Mouse (Mus musculus): ENCODE measurements around the gene 1700001C19Rik.

1700001C19Rik gene

DNA sequence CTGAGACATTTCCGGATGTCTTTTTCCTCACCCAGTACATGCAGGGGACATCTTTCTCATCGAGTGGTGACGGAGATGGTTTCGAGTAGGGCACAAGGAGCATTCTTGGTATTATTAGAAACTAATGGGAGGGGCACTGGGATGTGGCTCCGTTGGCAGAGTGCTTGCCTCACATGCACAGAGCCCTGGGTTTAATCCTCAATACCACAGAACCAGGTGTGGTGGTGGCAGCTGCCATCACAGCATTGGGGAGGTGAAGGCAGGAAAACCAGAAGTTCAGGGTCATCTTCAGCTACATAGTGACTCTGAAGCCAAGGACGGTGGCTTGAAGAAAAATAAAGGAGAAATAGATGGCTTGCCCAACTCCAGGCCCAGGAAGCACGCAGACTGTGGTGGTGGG, 25.0 kb upstream of the 1700001C19Rik start:
- no peak for DNase-seq (ENCODE audit: low read depth, low spot score)

DNA sequence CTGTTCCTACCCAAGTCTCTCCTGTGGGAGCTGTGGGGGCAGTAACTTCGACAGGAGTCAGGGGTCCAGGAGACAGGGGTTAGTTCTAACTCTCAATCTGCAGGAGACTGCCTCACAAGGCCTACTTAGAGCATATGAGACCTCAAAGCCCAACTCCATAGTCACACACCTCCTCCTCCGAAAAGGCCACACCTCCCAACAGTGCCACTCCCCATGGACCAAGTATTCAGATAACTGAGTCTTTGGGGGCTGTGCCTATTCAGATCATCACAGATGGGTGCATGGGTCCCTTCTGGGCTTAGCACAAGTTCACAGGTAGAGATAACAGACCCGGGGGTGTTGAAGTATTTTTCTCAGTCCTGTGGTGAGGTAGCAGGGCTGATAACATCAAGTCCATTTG, 24.5 kb upstream of the 1700001C19Rik start:
- DNase-seq (ENCODE audit: low read depth, low spot score): no peak

DNA sequence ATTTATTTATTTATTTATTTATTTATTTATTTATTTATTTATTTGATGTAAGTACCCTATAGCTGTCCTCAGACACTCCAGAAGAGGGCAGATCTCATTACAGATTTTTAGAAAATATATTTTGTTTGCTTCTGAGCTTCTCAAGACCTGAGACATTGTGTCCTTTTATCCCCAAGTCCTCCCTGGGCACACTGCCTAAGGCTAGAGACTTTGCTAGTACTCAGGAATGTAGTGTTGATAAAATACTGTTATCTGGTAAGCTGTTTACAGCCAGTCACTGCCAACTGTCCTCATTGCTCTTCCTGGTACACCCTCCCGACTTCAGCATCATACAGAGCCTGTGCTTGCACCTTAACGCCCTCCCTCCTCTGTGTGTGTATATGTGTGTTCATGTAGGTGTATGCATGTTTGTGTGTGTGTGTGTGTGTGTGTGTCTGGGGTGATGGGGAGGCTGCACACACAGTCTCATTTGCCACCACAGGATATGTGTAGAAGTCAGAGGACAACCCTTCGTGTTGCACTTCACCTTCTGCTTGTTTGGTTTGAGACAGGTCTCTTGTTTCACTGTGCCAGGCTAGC, 22.3 kb upstream of the 1700001C19Rik start:
- DNase-seq (ENCODE audit: low read depth, low spot score): no peak

DNA sequence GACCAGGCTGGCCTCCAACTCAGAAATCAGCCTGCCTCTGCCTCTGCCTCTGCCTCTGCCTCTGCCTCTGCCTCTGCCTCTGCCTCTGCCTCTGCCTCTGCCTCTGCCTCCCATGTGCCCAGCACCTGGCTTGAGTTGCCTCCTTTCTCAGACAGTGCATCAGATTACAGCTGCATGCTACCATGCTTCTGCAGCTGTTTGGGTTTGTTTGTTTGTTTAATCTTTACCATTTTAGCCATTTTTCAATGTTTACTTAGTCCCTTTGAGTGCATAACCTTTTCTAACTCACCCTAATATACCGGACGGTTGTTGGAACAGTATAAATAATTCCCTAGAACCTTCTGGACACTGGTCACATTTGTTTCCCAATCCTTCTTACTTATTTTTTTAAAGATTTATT, 21.8 kb upstream of the 1700001C19Rik start:
- no peak for DNase-seq (ENCODE audit: low read depth, low spot score)

DNA sequence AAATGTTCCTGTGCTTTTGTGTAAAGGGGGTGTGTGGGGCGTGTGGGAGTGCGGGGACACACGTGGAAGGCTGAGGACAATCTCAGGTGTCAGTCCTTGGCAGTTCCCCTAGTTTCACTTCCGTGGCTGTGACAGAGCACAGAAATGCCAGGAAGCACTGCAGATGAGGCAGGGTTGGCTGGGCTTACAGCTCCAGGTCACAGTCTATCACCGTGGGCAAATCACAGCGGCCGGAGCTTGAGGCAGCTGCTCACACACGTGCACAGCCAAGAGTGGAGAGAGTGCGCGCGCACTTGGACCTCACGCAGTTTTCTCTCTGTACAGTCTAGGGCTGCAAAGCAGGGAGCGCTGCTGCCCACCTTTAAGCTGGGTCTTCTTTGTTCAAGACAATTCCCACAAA, 21.1 kb upstream of the 1700001C19Rik start:
- DNase-seq (ENCODE audit: low read depth, low spot score): no peak

DNA sequence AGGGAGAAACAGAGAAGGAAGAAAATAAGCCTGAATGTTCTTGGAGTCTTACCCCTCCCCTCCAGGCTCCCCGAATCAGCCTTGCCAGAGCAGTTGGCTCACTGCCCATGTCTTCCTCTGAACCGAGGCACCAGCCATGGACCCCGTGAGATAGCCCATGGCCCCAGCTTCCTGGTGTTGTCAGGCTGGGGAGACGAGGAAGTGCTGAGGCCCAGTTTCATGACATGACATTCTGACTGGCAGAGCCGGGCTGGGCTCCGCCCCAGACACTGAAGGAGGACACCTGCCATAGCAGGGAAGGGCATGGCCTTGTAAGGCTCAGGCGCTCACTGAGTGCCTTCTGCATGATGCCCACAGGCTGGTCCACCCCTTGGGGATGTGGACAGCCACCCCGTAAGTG, 17.5 kb upstream of the 1700001C19Rik start:
- DNase-seq (ENCODE audit: low read depth, low spot score): peak; percentile 28

DNA sequence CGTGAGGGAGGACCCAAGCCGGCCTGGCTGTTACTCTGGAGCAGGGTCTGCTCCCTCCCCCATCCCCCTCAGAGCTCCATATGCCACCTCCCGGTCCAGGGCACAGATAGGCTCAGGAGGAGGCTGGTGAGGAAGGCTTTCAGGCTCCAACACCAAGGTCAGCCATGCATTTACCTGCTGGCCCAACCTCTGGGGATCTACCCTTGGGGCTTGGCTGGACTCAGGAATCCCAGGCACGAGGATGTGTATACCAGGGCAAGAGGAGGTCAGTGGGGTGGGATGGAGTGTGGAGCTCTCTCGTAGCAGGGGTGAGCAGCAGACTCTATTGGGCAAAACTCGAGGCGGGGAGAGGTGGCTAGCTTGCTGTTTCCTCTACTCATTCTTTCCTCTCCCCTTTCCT, 15.7 kb upstream of the 1700001C19Rik start:
- DNase-seq (ENCODE audit: low read depth, low spot score): no peak

DNA sequence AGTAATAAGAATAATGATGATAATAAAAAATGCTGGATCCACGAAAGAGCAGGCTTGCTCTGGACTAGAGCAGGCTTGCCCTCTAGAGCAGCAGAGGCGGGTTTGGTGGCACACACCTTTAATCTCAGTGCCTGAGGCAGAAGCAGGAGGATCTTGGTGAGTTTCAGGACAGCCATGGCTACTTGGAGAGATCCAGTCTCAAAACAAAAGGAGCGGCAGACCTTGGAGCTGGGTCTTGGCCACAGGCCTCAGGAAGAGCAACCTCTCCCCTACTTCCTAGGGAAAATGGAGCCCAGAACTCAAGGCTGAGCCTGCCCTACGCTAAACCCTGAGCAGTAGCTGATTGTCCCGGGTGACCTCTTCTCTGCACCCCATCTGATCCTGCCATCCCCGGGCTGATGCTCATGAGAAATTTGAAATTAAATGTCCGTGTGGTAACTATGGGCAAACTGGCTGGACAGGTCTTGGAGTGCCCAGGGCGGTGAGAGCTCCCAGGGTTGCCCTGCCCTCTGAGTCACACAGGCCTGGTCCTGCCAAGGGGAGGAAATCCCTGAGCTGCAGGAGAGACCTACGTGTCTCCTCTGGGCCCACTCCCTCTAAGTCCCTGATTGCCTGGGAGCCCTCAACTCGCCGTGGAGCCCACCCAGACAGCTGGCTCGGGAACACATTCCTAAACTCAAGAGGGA, 13.8 kb upstream of the 1700001C19Rik start:
- DNase-seq (ENCODE audit: low read depth, low spot score): no peak

DNA sequence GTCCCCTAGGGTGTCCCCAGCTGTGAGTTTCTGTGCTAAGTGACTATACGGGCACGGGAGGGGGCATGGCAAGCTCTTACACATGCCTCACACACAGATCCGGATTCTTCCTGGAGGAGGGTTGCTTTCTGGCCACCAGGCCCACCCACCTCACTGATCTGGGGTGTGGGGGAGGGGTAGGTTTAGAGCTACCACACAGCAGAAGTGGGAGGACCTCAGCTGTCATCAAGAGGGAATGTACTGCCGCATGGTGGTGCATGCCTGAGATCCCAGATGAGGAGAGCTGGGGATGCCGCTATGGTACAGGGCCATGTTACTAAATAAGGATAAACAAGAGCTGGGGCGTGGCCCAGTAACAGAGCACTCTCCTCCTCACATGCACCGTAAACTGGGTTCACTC, 13.1 kb upstream of the 1700001C19Rik start:
- no peak for DNase-seq (ENCODE audit: low read depth, low spot score)

DNA sequence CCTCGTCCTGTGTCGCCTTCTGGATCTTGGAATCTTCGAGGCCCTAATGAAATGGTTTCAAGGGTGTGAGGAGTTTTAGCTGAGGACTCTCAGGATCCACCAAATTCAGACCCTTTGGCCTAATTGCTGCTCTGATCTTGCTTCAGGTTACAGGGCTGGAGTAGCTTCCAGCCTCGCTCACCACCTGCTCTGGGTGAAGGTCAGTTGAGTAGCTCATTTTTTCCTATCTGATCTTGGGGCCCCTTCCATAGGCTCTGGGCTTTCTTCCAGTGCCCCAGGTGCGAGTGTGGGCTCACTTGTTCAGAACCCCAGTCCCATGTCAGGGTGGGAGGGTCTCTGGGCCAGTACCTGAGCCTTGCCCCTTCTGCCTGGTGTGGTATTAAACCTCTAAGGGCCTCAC, 12.3 kb upstream of the 1700001C19Rik start:
- DNase-seq (ENCODE audit: low read depth, low spot score): no peak

DNA sequence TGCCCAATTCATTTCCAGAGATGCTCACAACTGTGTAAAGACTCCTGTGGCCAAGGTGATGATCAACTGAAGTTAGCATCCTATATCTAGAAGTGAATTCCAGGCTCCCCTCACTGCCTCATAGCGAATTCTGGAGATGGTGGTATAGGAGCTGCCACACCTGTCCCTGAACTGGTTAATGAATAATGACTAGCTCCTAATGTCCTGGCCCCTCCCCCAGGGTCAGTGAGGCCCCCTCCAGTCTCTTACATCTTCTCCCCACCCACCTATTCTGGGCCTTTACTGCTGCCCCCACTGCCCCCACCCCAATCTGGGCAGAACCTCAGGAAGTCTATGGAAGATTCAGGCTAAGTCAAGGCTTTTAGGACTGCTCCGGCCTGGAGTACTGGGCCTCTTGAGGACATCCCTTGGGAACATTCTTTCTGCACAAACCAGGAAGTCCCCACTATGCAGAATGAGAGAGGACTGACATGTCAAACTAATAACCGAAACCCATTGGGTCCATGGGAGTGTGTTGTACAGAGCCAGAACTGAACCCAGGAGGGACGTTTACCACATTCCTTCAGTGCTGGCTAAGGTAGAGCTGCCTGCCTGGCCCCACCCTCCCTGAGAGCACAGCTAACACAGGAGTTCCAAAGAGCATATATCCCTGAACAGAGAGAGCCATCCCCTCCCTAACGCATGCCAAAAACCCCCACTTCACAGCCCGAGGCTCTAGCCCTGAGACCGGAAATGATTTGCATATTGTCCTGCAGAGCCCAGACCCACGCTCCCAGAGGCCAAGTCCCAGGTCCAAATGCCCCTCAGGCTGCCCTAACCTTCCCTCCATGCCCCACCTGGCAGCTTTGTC, 11.6 kb upstream of the 1700001C19Rik start:
- DNase-seq (ENCODE audit: low read depth, low spot score): no peak

DNA sequence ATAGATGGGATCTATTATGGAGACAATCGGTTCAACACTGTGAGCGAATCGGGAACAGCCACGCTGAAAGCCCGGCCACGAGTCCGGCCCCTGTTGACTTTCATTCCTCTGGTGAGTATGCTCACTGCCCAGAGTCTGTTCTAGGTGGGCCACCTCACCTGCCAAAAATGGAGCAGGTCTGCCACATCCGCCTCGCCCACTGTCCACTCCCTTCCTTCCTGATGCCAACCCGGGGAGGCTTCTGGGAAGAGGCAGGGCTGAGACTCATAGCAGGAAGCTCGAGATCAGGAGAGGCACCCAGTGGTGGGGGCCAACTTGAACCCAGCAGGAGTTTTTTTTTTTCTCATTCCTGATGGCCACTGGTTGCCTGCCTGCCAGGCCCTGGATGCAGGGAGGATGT, 9.4 kb upstream of the 1700001C19Rik start:
- no peak for DNase-seq (ENCODE audit: low read depth, low spot score)

DNA sequence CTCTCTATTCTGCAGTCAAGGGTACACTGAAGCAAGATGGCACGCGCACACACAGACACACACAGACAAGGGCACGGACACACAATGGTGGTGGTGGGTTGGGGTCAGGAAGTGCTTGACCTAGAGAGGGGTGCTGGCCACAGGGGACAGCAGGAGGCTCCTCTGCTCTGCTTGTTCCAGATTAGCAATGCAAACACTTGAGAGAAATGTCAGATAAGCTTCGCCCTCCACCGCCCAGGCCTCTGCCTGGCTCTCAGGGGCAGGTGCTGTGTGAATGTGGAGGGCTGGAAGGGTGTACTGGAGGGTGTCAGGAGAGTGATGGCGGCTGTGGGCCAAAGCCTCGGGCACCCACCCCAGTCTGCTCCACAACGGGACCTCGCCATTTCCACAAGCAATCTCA, 8.8 kb upstream of the 1700001C19Rik start:
- DNase-seq (ENCODE audit: low read depth, low spot score): no peak

DNA sequence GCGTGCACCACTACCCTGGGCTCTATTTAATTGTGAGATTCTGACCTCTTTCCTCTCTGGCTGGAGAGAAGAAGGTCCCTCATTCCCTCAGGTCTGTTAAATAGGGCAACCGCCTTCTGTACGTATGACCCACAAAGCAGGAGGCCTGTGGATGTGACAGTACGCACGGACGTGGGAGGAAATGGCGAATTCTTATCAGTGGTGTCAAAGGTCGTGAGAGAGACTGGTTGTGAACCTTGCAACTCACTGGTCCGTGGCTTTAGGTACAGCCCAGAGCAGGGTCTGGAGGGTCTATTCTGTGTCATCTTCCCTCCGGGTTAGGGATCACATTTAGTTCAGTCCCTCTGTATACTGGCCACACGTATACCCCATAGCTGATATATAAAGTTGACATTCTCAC, 8.3 kb upstream of the 1700001C19Rik start:
- DNase-seq (ENCODE audit: low read depth, low spot score): no peak

DNA sequence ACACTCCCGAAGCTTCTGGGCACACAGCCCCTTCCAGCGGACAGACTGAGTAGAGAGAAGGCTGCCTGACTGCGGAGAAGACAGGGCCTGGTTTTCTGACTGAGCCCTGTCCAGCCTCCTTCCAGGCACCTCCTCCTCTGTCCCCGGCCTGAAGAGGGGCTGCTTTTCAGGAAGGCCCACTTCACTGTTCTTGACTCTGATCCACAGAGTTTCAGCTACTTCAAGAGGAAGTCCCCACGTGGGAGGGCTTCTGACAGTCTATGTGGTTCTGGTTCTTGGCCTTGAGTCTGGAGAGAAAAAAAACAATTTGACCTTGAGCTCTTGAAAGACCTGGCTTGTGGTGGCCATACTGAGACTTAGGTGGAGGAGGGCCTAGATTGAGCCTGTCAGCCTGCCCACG, 6.9 kb upstream of the 1700001C19Rik start:
- DNase-seq (ENCODE audit: low read depth, low spot score): no peak

DNA sequence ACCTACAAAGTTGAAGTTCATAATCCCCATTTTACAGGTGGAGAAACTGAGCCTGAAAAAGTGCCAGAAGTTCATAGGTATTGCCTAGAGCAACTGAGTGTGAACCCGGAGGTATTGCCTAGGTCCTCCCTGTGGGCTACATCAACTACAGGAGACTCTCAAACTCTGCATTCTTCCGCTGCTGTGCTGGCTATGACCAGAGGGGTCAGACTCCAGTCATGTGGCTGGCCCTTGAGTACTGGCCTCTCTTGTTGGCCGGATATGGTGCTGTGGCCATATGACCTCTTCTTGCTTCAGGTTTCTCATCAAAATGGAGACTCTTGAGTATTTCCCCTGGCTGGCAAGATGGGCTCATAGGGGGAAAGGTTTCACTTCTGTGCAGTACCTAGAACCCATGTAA, 5.1 kb upstream of the 1700001C19Rik start:
- DNase-seq (ENCODE audit: low read depth, low spot score): no peak

DNA sequence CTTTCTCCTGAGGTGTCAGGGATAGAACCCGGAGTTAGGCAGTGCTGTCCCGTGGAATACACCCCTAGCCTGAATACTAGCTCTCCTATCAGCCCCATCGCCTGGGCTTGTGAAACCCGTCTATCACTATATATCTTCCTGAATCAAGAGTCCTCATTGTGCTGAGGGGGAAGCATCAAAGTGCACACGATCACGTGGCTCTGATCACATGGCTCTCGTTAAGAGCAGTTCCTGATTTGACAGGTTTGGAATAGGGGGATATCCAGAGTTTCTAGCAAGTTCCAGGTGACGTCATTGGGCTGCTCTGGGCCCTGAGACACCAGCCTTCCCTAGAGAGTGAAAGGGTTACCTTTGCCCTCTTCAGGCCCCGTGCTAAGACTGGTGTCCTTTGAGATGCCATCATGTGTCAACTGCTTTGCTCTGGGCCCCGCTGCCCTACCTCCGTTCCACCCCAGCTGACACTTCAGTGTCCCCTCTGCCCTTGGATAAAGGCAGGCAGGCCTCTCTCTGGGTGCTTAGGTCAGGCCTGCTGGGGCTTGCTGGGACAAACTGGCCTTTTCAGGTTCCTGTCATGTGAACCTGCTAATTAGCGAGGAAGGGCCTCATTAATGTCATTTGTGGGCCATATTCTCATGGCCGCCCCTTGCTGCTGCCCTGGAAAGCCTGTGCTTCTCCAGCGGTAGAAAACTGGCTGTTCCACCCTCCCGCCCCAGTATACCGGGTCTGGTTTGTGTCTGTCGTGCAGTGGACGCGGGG, 4.3 kb upstream of the 1700001C19Rik start:
- DNase-seq (ENCODE audit: low read depth, low spot score): no peak

DNA sequence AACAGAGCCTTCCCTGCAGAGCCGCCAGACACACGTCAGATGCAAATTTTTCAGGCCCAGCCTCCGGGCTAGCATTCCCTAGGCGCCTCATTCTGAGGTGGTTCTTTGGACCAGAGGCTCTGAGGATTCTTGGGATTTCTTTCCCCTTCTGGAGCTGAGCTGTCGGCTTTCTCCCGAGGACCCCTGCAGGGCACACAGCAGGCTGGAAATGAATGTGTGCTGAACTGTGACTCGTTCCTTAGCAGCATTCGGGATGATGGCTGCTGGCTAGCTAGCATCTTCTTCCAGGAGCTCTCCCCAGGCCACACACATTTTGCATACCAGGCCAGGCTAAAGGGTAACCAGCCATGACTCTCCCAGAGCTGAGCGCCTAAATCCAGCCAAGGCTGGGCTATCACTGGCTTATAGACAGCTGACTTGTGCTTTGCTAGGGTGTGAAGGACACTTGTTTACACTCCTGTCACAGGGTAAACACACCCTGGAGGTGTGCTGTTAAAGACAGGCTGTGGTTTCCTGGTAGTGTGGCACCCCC, 3.2 kb upstream of the 1700001C19Rik start:
- peak; percentile 12 for DNase-seq (ENCODE audit: low read depth, low spot score)

DNA sequence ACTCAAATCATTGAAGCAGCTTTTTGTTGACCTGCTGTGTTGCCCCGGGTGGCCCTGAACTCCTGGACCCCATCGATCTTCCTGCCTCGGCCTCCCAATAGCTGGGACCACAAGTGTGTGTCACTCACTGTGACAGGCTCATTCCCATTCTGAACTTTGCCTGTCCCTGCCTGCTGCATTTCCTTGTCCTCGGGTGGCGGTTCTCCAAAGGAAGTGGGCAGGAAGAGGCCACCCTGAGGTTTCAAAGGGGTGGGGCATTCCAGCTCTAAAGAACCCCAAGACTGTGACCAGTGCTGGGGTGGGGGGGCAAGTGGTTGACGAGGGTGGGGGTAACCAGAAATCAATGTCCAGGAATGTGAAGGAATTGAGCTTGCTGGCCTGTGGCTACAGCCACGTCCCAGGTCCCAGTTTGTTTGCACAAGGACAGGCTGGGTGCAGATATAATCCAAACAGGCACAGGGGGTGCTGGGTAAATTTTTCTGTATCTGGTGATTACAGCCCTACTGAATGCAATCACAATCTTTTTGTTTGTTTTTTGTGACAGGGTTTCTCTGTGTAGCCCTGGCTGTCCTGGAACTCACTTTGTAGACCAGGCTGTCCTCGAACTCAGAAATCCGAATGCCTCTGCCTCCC, 2.3 kb upstream of the 1700001C19Rik start:
- no peak for DNase-seq (ENCODE audit: low read depth, low spot score)

DNA sequence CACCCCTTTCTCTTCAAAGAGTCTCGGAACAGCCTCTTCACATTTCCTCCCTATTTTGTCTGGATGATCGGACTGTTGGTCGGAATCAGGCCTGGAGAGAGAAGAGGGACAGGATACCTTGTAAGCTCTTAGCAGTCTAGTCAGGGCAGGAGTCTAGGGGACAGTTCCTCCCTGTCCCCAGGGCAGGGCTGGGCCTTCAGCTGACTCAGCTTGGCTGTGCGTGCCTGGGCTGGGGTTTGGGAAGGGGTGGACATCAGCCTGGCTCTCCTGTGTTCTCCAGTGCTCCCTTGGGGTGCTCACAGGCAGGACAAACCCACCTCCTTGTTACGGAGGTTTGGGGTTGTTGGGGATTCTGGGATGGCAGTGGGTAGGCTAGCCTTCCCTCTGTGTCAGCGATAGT, 1.4 kb upstream of the 1700001C19Rik start:
- no peak for DNase-seq (ENCODE audit: low read depth, low spot score)

DNA sequence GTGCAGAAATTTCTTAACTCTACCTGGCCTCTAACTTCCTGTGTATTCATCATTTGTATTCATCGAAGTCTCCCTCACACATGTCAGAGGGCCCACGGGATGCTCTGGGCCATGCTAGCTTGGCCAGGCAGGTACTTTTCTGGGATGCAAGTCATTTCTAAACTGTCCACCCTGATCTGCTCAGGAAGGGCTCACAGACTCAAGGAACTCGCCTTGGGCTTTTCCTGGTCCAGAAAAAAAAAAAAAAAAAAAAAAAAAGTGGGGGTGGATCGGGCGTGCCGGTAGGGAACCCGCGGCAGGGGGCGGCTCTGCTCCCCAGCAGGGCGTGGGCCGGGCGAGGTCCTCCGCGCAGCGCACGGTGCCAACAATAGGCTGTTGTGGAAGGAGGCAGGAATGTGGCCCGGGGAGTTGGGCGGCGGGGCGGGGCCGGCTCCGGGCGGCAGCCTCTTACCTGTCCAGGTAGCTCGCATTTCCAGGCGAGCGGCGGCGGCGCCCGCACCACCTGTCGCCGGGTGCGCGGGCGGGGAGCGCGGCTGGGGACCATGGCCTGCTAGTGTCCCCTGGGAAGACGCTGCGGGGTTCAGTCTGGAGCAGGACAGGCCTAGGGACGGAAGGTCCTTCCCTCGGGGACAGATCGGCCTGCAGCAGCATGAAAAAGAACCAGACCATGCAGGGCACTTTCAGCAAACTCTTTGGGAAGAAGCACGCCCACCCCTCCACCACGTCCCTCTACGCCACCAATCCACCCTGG, 845 bp downstream of the 1700001C19Rik start, which contains the start of gene AI661453:
Gene AI661453, plus strand, starts transcription at position 460 of the 751 bp plus-strand sequence.
- no peak for DNase-seq (ENCODE audit: low read depth, low spot score)

All from brain, adult 2 months (tissue).